Mouse (Mus musculus): ENCODE data around the gene Fabp2.

Fabp2 gene

DNA sequence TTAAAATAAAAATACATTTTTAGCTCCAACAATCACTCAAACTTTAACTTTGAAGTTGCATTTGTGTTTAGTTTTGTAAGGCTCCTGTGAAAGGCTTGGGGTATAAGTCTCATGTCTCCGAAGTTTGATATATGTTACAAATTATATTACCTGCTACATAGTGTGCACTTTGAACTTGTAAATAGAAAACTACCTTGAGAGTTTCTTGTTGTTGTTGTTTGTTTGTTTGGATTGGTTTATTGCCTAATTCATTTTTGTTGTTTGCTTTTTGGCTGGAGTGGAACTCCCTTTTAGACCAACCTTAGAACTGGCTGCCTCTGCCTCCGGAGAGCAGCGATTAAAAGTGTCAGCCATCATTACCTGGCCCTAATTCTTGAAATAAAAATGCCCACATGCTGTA lies at the start of gene Fabp2:
Gene Fabp2 (plus strand): TSS at position 301 of the 400 bp plus-strand sequence.
- DNase-seq: no peak

DNA sequence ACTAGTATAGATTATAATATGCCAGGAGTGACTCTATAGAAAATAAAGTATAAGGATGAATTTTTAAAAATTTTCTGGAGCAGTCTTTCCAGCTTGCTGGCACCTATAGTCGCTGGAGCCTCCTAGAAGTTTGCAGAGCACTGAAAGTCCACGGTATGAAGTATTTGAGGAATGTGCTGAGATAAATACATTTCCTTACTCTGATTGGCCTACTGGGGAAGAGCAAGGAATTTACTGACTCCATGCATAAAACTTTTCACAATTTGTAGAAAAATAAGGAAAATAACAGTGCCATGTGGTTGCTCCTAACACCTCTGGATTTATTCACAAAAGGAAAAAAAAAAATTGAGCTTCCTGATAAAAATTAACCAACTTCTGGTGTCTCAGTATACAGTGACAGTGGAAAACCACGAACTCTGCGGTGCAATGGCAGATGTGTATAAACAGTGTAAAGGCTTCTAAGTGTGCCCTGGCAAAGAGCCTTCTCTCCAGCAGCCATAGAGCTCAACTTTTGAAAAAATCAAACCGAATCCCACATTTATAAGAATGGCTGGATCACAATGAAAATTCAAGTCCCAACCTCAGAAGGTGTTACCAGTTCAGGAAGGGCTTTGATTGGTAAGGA lies 46.4 kb upstream of the Fabp2 start:
- no peak for DNase-seq

GRCm38 (mm10) chr3:122855149-122855548 lies 39.7 kb upstream of the Fabp2 start:
- no peak for DNase-seq

- no peak for DNase-seq
These were observed 35.0 kb upstream of the Fabp2 start for GRCm38 (mm10) chr3:122859829-122860228.

- no peak for DNase-seq
These were observed 34.0 kb upstream of the Fabp2 start for GRCm38 (mm10) chr3:122860573-122861498.

GRCm38 (mm10) chr3:122865092-122865491 lies 29.8 kb upstream of the Fabp2 start:
- DNase-seq: no peak

DNA sequence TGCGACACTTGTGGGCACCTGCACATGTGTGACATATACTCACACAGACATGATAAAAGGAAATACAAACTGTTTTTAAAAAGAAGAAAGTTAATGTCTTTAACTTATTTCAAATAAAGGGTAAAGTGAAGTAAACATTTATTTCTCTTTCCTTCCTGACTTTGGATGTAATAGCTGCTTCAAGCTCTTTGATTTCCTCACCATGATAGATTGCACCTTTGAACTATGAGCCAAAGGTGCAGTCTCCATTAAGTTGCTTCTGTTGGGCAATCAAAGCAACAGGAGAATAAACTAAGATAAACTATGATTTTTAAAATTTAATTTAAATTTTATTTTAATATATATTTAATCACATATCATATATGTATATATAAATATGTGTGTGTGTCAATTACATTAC lies 26.6 kb upstream of the Fabp2 start:
- DNase-seq: no peak

DNA sequence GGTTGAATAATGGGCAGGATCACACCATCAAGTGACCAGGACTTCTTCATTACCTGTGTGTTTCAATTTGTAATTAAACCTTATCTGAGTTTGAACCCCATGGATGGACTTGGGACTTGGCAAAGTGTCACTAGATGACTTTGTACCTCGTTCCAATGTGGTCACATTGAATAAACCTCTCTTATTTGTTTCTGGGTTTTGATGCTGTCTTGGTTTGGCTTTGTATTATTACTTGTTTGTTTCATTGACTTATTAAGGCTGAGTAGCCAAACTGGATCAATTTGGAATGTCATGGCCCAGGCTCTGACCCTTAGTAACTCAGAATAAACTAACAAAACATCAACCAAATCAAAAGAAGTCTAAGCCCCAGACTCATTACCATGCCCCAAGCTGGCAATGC lies 23.3 kb upstream of the Fabp2 start:
- no peak for DNase-seq

DNA sequence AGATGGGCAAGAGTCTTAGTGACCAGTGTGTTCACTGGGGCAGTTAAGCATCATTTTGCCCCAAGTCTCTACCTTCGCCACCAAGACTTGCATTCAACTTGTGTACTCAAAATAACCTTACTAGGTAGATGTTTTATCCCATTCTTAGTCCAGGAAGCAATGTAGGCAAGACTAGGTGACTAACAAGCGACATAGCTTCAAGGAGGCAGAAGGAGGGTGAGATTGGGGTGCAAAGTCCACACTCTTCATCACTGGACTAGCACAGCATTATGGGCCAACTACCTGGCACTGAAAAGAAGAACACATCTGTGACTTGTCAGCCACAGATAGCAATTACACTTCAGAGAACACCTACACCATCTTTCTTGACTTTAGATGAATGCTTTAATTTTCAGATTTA lies 18.0 kb upstream of the Fabp2 start:
- DNase-seq: no peak

DNA sequence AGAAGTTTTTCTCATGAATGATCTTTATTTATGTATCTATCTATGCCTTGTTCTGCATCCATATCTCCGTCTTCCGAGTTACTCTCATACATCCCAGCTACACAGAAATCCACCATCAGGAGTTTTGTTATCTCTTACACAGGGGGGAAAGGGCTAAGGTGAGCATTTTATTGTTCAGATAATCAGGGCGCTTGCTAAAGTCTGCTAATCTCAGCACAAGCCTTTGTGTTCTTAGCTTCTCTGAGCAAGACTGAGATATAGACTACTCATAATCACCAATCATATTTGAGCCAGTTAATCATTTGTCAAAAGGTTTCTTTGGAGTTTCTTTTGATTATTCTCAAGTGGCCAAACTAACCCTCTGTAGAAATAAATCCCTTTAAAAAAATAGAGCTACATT lies 17.3 kb upstream of the Fabp2 start:
- no peak for DNase-seq

DNA sequence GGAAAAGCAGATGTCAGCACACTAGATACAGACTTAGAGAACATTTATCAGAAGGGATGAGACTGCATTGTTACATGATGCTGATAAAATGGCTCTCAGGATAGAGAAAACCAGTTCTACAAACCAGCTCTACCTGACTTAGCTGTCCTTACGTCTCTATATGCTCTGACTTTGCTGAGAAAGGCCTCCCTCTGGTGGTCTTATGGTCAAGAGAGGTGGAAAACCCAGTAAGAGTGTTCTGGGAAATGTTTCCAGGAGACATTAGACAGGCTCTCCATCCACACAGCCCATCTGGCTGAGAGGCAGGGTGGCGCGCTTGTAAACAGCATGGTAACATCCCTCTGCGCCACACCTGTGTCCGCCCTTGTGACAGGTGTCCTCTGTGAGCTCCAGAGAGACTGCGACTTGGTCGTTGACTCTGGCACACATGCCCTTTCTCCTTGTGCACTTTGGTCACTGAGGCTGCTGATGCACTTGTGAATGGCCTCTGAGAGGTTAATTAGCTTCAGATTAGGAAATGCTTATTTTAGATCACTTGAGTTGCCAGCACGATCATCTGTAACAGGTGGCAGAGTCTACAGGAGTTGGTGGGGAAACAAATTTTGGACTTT lies 16.1 kb upstream of the Fabp2 start:
- no peak for DNase-seq

- DNase-seq: no peak
These were observed 7.2 kb upstream of the Fabp2 start for GRCm38 (mm10) chr3:122887505-122888301.

DNA sequence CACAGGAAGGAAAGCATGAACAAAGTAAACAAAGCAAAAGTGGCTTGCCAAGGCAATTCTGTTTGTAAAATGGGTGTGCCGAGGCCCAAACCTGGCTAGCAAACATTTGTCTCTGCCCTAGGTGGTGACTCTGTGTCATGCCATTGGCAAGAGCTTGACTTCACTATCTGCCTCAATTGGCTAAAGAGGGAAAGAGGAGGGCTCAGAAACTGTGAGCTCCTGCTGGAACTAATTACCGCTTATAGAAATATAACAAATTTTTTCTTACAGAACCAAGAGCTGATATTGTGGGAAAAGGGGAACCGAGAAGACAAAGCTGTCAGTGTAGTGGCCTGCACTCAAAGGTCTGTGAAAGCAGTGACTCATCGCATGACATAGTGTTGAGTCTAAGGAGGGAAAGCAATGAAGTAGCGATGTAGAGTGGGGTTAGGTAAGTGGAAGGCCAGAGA lies 6.5 kb upstream of the Fabp2 start:
- DNase-seq: no peak

DNA sequence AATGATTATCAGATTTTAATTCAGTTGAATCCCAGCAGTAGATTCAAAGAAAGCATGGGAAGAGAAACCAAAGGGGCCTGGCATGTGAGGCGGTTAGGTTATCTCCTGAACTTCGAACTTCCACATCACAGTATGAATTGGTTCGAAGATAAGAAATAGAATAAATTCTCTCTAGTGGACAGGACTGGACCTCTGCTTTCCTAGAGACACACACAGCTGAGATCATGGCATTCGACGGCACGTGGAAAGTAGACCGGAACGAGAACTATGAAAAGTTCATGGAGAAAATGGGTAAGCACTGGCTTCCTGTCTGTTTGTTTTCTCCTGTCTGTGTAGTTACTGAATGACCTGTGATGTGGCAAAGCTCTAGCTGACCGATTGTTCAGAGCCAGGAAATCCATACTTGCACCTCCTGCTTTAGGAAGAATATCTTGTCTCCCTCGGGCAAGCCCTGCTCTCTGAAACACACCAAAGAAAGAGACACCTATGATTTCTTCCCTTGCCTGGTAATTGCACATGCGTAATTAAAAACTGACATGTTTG lies 388 bp downstream of the Fabp2 start:
- no peak for DNase-seq

DNA sequence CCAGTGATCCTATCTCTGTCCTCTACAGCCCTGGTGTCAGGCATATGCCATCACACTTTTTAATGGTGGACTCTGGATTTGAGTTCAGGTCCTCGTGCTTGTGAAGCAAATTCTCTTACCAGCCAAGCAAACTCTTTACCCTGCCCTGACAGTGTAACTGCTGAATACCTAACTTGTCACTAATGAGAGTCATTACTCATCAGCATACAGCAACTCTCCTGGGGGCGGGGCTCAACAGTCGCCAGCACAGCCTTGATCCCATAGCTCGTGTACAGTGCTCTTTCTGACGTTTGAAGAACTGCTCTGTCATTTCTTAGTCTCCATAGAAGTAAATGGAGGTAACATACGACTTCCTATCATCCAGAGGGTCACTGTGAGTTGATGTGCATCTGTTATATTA lies 3.4 kb downstream of the Fabp2 start:
- no peak for DNase-seq

DNA sequence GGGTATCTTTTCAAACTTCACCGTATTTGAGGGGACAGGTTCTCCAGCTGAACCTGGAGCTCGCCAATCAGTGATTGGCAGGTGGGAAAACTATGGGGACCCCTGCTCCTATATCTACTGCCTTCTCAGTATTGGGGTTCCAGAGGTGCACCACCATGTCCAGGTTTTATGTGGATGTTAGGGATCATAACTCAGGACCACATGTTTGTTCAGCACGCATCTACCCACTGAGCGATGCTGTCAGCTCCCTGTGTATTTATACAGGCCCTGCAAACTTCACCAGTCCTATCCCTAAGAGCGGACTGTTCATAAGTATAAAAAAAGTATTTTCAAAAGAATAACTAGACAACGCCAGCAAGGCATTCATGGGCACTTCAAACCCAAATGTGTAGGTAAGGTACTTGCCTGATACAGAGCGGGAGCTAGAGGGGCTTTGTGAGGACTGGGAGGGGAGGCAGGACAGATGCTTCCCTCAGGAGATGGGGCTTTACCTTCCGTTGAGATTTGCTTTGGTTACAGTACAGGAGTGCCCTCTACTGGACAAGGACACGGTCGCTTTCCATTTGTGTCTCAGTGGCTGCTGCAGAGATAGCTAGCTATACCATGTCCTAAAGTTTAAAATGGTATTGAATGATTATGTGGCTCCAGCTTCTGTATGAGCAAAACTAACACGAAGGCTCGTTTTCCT lies 9.0 kb downstream of the Fabp2 start:
- peak; percentile 63 for DNase-seq

DNA sequence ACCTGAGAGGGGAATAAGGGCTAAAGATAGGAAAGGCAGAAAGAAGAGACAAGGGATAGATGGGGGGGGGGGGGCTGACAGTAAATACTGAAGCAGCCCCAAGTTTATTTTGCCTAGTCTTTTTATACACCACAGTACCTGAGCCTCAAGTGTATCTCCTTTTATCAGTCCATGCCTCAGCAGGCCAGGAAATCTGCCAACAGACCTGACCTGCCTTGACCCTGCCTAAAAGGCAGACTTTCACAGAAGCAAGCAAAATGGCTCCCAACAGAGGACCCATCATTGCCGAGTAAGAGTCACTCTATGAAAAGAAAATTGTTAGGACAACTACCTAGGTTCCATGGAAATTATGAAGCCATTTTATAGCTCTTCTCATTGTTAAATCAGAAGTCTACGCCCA lies 13.0 kb downstream of the Fabp2 start:
- no peak for DNase-seq

DNA sequence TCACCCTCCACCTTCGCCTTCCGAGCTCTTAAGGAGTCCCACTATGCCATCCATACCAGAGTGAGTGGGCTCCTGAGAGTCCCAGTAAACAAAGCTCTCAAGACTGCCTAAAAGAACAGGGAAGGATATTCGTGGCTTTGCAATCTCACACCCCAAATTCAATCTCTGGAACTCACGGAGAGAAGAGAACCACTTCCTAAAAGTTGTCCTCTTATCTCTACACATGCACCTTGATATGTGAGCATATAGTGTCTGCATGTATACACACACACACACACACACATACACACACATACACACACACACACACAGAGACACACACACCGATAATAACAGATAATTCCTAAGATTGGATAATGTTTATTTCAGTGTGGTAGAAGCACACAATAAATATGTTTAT lies 20.6 kb downstream of the Fabp2 start:
- DNase-seq: no peak

DNA sequence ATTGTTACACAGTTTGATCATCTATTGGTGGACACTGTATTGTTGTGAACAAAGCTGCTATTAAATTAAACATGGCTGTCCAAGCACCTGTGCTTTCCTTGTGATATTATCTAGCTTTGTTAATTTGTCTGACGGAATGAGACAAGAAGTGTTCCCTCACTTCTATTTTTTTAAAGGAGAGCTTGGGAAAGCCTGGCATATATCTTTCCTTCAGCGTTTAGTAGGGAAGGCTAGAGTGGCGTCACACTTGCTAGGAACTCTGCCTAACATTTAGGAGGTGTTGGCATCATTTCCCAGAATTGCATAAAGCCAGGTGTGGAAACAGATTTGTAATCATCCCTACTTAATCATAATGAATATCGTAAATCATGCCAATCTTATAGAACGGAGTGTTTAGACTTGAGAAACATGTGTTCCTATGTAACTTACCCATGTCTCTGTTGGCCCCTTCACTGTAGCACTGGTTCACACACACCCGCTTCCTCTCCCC lies 21.4 kb downstream of the Fabp2 start:
- DNase-seq: no peak

DNA sequence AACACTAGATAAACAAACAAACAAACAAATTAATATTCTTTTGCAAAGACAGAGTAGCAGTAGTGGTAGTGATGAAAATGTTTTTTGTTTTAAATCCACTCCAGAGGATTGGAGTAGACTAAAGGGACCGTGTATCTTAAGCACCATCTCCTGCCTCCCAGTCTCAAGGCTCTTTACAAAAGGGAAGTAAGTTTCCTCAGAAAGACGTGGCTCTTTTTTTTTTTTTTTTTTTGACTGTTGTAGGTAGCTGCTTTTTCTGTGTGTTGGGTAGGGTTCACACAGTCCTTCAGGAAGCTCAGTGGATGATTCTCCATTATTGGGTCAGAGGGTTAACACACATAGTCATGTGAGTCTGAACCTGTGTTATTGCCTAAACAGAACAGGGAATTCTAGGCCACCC lies 23.8 kb downstream of the Fabp2 start:
- DNase-seq: no peak

DNA sequence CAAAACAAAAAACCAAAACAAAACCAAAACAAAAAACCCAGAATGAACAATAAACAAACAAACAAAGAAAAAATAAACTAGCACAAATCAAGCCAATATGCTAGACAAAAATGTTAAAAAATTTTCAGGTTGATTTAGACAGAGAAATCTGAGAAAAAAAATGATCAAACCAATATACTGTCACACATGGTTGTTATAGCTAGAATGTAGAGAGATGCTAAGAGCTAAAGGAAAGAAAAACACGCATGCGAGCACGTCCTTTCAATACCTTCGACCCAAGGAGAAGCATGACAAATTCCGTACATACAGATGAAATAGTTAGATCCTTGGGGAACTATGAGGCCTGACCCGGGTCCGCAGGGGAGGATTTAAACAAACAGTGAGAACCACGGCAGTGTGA lies 24.4 kb downstream of the Fabp2 start, which contains the start of gene Gm10959:
Gene Gm10959 (minus strand): TSS at position 101 of the 400 bp plus-strand sequence.
- DNase-seq: no peak

All from kidney, postnatal 14 days (tissue).